Mouse (Mus musculus): ENCODE measurements around the gene Hk2. TPM values are rescaled to one million over a fixed set of nuclear protein-coding genes. Genes with fewer than 3 reads are reported as not detected.
"Not testable (repeated sequence)": the region's sequence is repeated elsewhere in the genome, so short reads cannot be mapped to it uniquely, and the experiment has no call there.

The Hk2 gene
- total RNA-seq, 2 experiments from 2014 or later, result 88.2 to 125 TPM

GRCm38 (mm10) chr6:82707241-82707640 is 67.0 kb downstream of the Hk2 start:
- no peak for DNase-seq
- intact Hi-C loops (cut with DNase I; ENCODE audit: low total_unique reads), result loop anchor here (10.0 kb wide), 3 partner anchors 268 to 732 kb away; no protein-coding TSS in a partner anchor

- DNase-seq, result no peak
- intact Hi-C loops (cut with DNase I; ENCODE audit: low total_unique reads), result loop anchor here (10.0 kb wide), 3 partner anchors 270 to 730 kb away; no protein-coding TSS in a partner anchor
Observed at GRCm38 (mm10) chr6:82705221-82705620, 69.0 kb downstream of the Hk2 start, which contains the start of gene Pole4. TSS of gene Pole4 (minus strand) at chr6:82705365.

- no peak for DNase-seq
- intact Hi-C loops (cut with DNase I; ENCODE audit: low total_unique reads), result loop anchor here (10.0 kb wide), 3 partner anchors 271 to 729 kb away; no protein-coding TSS in a partner anchor
Observed at GRCm38 (mm10) chr6:82703710-82704109, 70.5 kb downstream of the Hk2 start.

- DNase-seq, result peak; percentile 89
- intact Hi-C loops (cut with DNase I; ENCODE audit: low total_unique reads), result loop anchor here (10.0 kb wide), 3 partner anchors 272 to 728 kb away; no protein-coding TSS in a partner anchor
Observed at GRCm38 (mm10) chr6:82702593-82703017, 71.6 kb downstream of the Hk2 start.

DNA sequence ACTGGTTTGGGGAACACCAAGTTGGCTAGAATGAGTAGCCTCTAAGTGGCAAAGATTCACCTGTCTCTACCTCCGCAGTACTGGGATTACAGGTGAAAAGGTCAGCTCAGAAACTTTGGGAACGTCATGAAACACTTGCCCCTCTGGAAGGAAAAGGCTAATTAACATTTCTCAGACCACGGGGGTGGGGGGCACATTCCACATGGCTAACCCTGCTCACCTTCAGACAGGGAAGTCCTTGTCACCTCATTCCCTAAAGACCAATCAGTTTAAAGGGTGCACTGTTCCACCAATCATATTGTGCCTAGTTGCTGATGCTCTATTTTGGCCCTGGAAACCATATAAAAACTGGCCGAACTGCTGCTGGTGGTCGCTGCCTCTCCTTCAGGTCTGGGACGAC is 73.0 kb downstream of the Hk2 start:
- intact Hi-C loops (cut with DNase I; ENCODE audit: low total_unique reads), result loop anchor here (10.0 kb wide), 3 partner anchors 274 to 726 kb away; no protein-coding TSS in a partner anchor
- no peak for DNase-seq

DNA sequence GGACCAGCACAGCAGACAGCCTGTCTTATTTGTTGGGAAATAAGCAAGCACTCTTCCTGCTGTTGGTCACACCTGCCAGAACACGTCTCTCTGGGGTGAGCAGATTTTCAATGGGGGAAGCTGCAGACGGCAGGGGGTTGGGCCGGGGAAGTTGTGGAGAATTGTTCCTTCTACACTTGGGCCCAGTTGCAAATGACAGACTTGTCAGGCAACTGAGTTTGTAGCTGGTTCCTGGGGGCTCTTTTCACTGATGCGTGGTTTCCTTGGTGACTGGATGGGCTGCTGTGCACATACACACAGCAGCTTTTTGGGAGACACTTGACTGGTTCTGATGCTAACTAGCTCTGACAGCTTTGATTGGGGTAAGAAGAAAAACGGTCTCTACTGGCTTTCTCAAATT is 74.4 kb downstream of the Hk2 start:
- intact Hi-C loops (cut with DNase I; ENCODE audit: low total_unique reads), result loop anchor here (10.0 kb wide), 3 partner anchors 275 to 725 kb away; no protein-coding TSS in a partner anchor
- no peak for DNase-seq

DNA sequence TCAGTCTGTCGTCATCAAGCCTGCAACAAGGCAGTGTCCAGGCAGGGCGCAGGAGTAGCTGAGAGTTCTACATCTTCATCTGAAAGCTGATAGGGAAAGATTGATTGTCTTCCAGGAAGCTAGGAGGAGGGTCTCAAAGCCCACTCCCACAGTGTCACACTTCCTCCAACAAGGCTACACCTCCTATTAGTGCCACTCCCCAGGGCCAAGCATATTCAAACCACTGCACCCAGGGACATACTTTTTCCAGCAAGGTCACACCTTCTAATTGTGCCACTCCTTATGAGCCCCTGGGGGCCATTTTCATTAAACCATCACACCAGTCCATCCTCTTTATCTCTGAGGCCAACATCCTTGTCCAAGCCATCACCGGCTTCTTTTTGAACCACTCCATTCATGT is 77.5 kb downstream of the Hk2 start:
- intact Hi-C loops (cut with DNase I; ENCODE audit: low total_unique reads), result no loop called here
- no peak for DNase-seq

- no peak for DNase-seq
- intact Hi-C loops (cut with DNase I; ENCODE audit: low total_unique reads), result no loop called here
Observed at GRCm38 (mm10) chr6:82694668-82695067, 79.6 kb downstream of the Hk2 start.

DNA sequence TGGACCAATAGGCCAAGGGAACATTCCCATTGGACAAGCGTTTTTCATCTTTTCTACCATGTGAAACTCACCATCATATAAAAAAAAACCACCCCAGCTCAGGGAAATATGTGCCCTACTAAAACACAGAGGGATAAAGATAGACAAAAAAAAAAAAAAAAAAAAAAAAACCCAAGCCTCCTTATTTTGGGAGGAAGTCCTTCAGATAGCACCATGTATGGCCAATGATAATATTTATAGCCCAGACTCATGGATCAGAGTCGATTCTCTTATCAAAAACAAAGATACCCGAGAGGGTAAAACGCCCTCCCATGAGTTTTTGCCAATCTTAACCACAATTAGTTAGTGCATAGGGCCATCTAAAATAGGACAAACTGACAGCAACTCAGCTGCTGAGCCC is 84.8 kb downstream of the Hk2 start:
- no peak for DNase-seq
- intact Hi-C loops (cut with DNase I; ENCODE audit: low total_unique reads), result no loop called here

DNA sequence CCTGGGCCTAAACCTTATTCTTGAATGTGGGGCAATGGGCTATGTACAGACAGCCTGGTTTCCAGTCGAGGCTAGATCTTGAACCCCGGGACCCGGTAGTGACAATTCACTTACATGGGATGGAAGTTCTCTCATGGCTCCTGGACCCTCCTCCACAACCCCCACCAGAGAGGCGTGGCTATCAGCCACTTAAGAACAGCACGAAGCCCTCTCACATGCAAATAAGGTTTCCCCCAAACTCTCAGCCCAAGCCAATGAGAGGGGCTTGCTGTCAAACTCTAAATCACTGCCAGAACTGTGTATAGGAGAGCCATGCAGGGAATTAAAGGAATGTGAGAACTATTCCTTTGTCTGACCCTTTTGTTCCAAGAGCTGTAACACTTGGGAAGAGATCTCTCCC is 85.7 kb downstream of the Hk2 start:
- intact Hi-C loops (cut with DNase I; ENCODE audit: low total_unique reads); DNase-seq: not testable (repeated sequence)

- no peak for DNase-seq
- intact Hi-C loops (cut with DNase I; ENCODE audit: low total_unique reads), result no loop called here
Observed at GRCm38 (mm10) chr6:82684136-82684535, 90.1 kb downstream of the Hk2 start.

DNA sequence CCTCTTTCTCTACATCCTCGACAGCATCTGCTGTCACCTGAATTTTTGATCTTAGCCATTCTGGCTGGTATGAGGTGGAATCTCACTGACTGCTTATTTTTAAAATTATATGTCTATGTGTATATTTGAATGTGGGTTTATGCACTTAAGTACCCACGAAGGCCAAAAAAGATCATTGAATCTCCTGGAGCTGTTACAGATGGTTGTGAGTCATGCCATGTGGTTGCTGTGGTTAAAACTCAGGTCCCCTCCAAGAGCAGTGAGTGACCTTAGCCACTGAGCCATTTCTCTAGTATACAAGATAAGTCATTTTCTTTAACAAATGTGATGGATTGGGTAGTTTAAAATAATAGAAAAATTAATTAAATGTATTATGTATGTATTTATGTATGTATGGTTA is 95.0 kb downstream of the Hk2 start:
- intact Hi-C loops (cut with DNase I; ENCODE audit: low total_unique reads); DNase-seq: not testable (repeated sequence)

DNA sequence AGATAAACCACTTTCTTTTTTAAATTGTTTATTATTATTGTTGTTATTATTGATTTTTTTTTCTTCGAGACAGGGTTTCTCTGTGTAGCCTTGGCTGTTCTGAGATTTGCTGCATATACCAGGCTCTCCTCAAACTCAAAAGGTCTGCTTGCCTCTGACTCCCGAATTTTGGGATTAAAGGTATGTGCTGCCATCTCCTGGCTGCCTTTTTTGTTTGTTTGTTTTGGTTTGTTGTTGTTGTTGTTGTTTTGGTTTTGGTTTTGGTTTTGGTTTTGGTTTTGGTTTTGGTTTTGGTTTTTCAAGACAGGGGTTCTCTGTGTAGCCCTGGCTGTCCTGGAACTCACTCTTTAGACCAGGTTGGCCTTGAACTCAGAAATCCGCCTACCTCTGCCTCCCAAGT is 96.6 kb downstream of the Hk2 start:
- DNase-seq; intact Hi-C loops (cut with DNase I; ENCODE audit: low total_unique reads): not testable (repeated sequence)

Other genes with a start within 250 kb of the Hk2 start
- 10 to 100 TPM; 22.0 to 22.9 TPM for gene Pole4, start 69.1 kb downstream of the Hk2 start, total RNA-seq (2021)
- gene Sema4f, start 165.3 kb upstream of the Hk2 start, total RNA-seq (2021), result under 1 TPM; 0.16 to 0.71 TPM
- 1 to 10 TPM in 1 of 2 experiments, under 1 TPM in 1; 0.82 to 1.1 TPM for gene M1ap, start 172.4 kb upstream of the Hk2 start, total RNA-seq (2021)

All from gastrocnemius, postnatal 14 days (tissue).